ENCODE assay signal across 8 mouse cellular contexts in genomic region chr19:45560153-45560890, GRCm38 (mm10). TPM values are rescaled to one million over a fixed set of nuclear protein-coding genes. Genes with fewer than 3 reads are reported as not detected.
DNase-seq lines count a peak whose midpoint lies in the region; ATAC-seq lines count a peak whose summit lies in the region.

Gene Poll, minus strand, starts transcription at chr19:45560531.
Gene Gm17018, plus strand, starts transcription at chr19:45560615.

- peak within 1 kb of the TSS; percentile 87 for H3K9ac ChIP-seq in hindbrain, embryonic 12.5 days

- peak within 1 kb of the TSS; percentile 72 for H3K4me3 ChIP-seq in hindbrain, embryonic 12.5 days

- H3K27ac ChIP-seq in hindbrain, embryonic 12.5 days = peak within 1 kb of the TSS; percentile 73

- H3K4me2 ChIP-seq in hindbrain, embryonic 12.5 days (replicated peaks) = peak within 1 kb of the TSS; percentile 96

- peak; percentile 92 for DNase-seq in NIH3T3 (ENCODE audit: low read depth)
- DNase-seq in cerebellum, postnatal 10 days = peak; percentile 91
- DNase-seq in frontal cortex, postnatal 10 days (ENCODE audit: low spot score in 2 of 2) = peak; percentile 80 to 83
- DNase-seq in layer of hippocampus, postnatal 36 days = peak; percentile 87 to 88
- peak; percentile 87 for DNase-seq in lung, postnatal 25 days (ENCODE audit: low spot score)
- DNase-seq in retina, adult 2 months (ENCODE audit: low read depth, low spot score) = peak; percentile 67
- peak; percentile 61 to 85 for DNase-seq in thymus, postnatal 36 days

- no peaks in the 10 kb centered on the region for H3K9me3 ChIP-seq in hindbrain, embryonic 12.5 days (replicated peaks)

- WGBS in hindbrain, embryonic 12.5 days = 0% methylated on average over 34 of the region's 35 CpGs

- H3K27me3 ChIP-seq in hindbrain, embryonic 12.5 days = no peaks in the 10 kb centered on the region

- ATAC-seq in hindbrain, embryonic 12.5 days (ENCODE audit: low FRiP score) = peak; percentile 85

- H3K4me1 ChIP-seq in hindbrain, embryonic 12.5 days = peaks cover 11% of the 10 kb centered on the region

- peaks cover 11% of the 10 kb centered on the region; the same call in 1 of the 2 replicates for H3K36me3 ChIP-seq in hindbrain, embryonic 12.5 days

RNA-seq across cellular contexts. Expression of gene Poll, which starts in this region (rescaled TPM):
- 14.9 and 16.5 TPM in 2 replicates for polyA plus RNA-seq in hindbrain, embryonic 12.5 days (2016; fragmentation: Nextera tagmentation; extraction: Ambion mirVana)
- total RNA-seq in layer of hippocampus, postnatal 36 days (2021) = 1 to 10 TPM; 8.5 to 9.3 TPM

RNA-seq across cellular contexts. Expression of gene Gm17018, which starts in this region (rescaled TPM):
- polyA plus RNA-seq in hindbrain, embryonic 12.5 days (2016; fragmentation: Nextera tagmentation; extraction: Ambion mirVana) = 56.1 and 63.0 TPM in 2 replicates
- total RNA-seq in layer of hippocampus, postnatal 36 days (2021) = 10 to 100 TPM; 52.5 to 66.0 TPM

Comparison
In these comparisons a context has a peak if more than half of its experiments do, and no peak if none do; other contexts are left out.
1. Peak in every context shown above with its lines: DNase-seq, ATAC-seq, H3K4me3 ChIP-seq and H3K27ac ChIP-seq.